Comparison of ENCODE assay signal across 12 mouse cellular contexts in the genomic region with DNA sequence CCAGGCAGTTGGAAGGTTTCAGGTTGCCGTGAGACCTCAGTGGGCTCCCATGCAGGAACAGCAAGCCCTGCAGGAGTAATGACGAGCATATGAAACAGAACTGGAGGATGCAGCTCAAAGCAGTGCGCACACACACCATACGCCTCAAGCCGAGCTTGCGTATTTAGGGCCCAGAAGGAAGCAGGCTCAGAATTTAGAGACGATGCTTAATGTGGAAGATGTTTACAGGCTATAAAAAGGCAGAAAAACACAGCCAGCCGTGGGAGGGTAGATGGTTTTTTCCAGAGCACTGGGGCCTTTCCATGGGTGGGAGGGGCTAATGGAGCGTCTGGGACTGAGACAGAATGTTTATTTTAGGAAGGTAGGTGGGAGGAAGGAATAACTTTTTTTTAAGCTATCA. TPM values are rescaled to one million over a fixed set of nuclear protein-coding genes. Genes with fewer than 3 reads are reported as not detected.
DNase-seq lines count a peak whose midpoint lies in the region; ATAC-seq and TF ChIP-seq lines count a peak whose summit lies in the region.
"Had no signal": no experiment of that assay in that cellular context is flagged by ENCODE, and none has a peak within 500 bp of the region (broad histone marks: within the 10 kb centered on the region; RNA-seq: fewer than 3 reads in every experiment).

No protein-coding gene starts in this region.

- intact Hi-C loops in left cerebral cortex, adult 2 months (cut with DNase I), result loop anchor here (10.0 kb wide), 1 partner anchor 1583 kb away; no protein-coding TSS in a partner anchor

- DNase-seq in liver, result no peak
- peak; percentile 67 to 68 for DNase-seq in left cerebral cortex, adult 2 months (ENCODE audit: extremely low spot score in 1 of 2, low spot score in 2 of 2)
- DNase-seq in right cerebral cortex, postnatal 25 days, result peak; percentile 77
- no peak for DNase-seq in gastrocnemius, adult 8-10 months (ENCODE audit: low spot score in 2 of 2)
- DNase-seq in adrenal gland, postnatal 10 days, result no peak
- DNase-seq in adrenal gland, postnatal 36 days, result no peak
- DNase-seq: cerebellum, adult 8-10 months; midbrain, embryonic 14.5 days had no signal

- H3K4me1 ChIP-seq in liver, embryonic 12.5 days, result peaks cover 41% of the 10 kb centered on the region
- H3K4me1 ChIP-seq in kidney, embryonic 16.5 days (ENCODE audit: insufficient read depth, low read length), result peaks cover 20% of the 10 kb centered on the region

- whole genome bisulfite sequencing in liver, embryonic 12.5 days (ENCODE audit: insufficient replicate concordance), result 82% methylated on average over 9 of the region's 9 CpGs
- WGBS in kidney, embryonic 16.5 days, result 40% methylated on average over 9 of the region's 9 CpGs

- peaks cover 2% of the 10 kb centered on the region for H3K27me3 ChIP-seq in liver, embryonic 12.5 days (replicated peaks)
- H3K27me3 ChIP-seq in kidney, embryonic 16.5 days (ENCODE audit: insufficient read depth, low read length), result no peaks in the 10 kb centered on the region

- TF ChIP-seq CTCF in left cerebral cortex, adult 2 months (IDR thresholded peaks at IDR 0.05), result no peak

- H3K27ac ChIP-seq in liver, embryonic 12.5 days, result no peak overlapping the region
- no peak overlapping the region for H3K27ac ChIP-seq in kidney, embryonic 16.5 days (ENCODE audit: low read length)
- peak overlapping the region; percentile 84 for H3K27ac ChIP-seq in left cerebral cortex, adult 2 months
- H3K27ac ChIP-seq: hindbrain, embryonic 10.5 days had no signal

- ATAC-seq in liver, embryonic 12.5 days, result no peak
- ATAC-seq in kidney, embryonic 16.5 days (ENCODE audit: low FRiP score, low TSS enrichment), result peak; percentile 33

- no peak overlapping the region for H3K9ac ChIP-seq in liver, embryonic 12.5 days
- H3K9ac ChIP-seq in kidney, embryonic 16.5 days (replicated peaks; ENCODE audit: low read length), result no peak overlapping the region

- no peak overlapping the region for H3K4me3 ChIP-seq in liver, embryonic 12.5 days
- H3K4me3 ChIP-seq in kidney, embryonic 16.5 days (ENCODE audit: low read length), result no peak overlapping the region
- H3K4me3 ChIP-seq in left cerebral cortex, adult 2 months, result no peak overlapping the region

- H3K9me3 ChIP-seq in liver, embryonic 12.5 days (replicated peaks), result no peaks in the 10 kb centered on the region
- H3K9me3 ChIP-seq in kidney, embryonic 16.5 days (ENCODE audit: low read length), result no peaks in the 10 kb centered on the region
- H3K9me3 ChIP-seq: hindbrain, embryonic 10.5 days had no signal

- H3K4me2 ChIP-seq in liver, embryonic 12.5 days, result peak overlapping the region; percentile 85
- no peak overlapping the region for H3K4me2 ChIP-seq in kidney, embryonic 16.5 days (replicated peaks; ENCODE audit: low read depth, low read length)

- H3K36me3 ChIP-seq in liver, embryonic 12.5 days, result no peaks in the 10 kb centered on the region
- H3K36me3 ChIP-seq in kidney, embryonic 16.5 days (ENCODE audit: insufficient read depth, low read length), result no peaks in the 10 kb centered on the region
- H3K36me3 ChIP-seq: hindbrain, embryonic 10.5 days had no signal

RNA-seq across cellular contexts. Expression of gene Gucy2g, which starts 23.7 kb away (rescaled TPM):
- polyA plus RNA-seq in liver, embryonic 12.5 days (2016; fragmentation: Nextera tagmentation; extraction: Ambion mirVana), result 0.04 TPM in 1 of 2 replicates, not detected in the other
- 0.05 and 0.10 TPM in 2 replicates for polyA plus RNA-seq in kidney, embryonic 16.5 days (2015; fragmentation: Nextera tagmentation; extraction: Ambion mirVana)
- total RNA-seq in left cerebral cortex, adult 2 months (2021), result 1 to 10 TPM; 3.3 to 3.5 TPM
- under 1 TPM; 0.17 to 0.34 (median 0.32) TPM for total RNA-seq in gastrocnemius, adult 8-10 months (2022)
- total RNA-seq in adrenal gland, postnatal 10 days (2021), result not detected
- total RNA-seq in adrenal gland, postnatal 36 days (2021), result not detected
- polyA plus RNA-seq: hindbrain, embryonic 10.5 days; limb, embryonic 11.5 days had no signal

RNA-seq across cellular contexts. Expression of gene Acsl5, which starts 34.4 kb away (rescaled TPM):
- polyA plus RNA-seq in liver, embryonic 12.5 days (2016; fragmentation: Nextera tagmentation; extraction: Ambion mirVana), result 110 and 115 TPM in 2 replicates
- 58.4 and 59.0 TPM in 2 replicates for polyA plus RNA-seq in kidney, embryonic 16.5 days (2015; fragmentation: Nextera tagmentation; extraction: Ambion mirVana)
- total RNA-seq in left cerebral cortex, adult 2 months (2021), result 10 to 100 TPM; 52.0 to 57.0 TPM
- 1 to 10 TPM; 2.0 to 2.6 (median 2.2) TPM for total RNA-seq in gastrocnemius, adult 8-10 months (2022)
- total RNA-seq in adrenal gland, postnatal 10 days (2021), result 100 to 1,000 TPM in 1 of 2 experiments, 10 to 100 TPM in 1; 89.8 to 143 TPM
- total RNA-seq in adrenal gland, postnatal 36 days (2021), result 100 to 1,000 TPM; 127 to 171 TPM

RNA-seq across cellular contexts. Expression of gene Tectb, which starts 36.8 kb away (rescaled TPM):
- polyA plus RNA-seq in liver, embryonic 12.5 days (2016; fragmentation: Nextera tagmentation; extraction: Ambion mirVana), result 0.05 and 0.06 TPM in 2 replicates
- polyA plus RNA-seq in kidney, embryonic 16.5 days (2015; fragmentation: Nextera tagmentation; extraction: Ambion mirVana), result not detected in 2 replicates
- not detected for total RNA-seq in left cerebral cortex, adult 2 months (2021)
- not detected for total RNA-seq in gastrocnemius, adult 8-10 months (2022)
- under 1 TPM; 0.45 to 0.55 TPM for total RNA-seq in adrenal gland, postnatal 10 days (2021)
- 1 to 10 TPM in 1 of 2 experiments, under 1 TPM in 1; 0.40 to 1.2 TPM for total RNA-seq in adrenal gland, postnatal 36 days (2021)
- polyA plus RNA-seq: hindbrain, embryonic 10.5 days; limb, embryonic 11.5 days had no signal

Comparison
In these comparisons a context has a peak if more than half of its experiments do, and no peak if none do; other contexts are left out.
1. DNase-seq: peak in left cerebral cortex, adult 2 months (2 of 2) and right cerebral cortex, postnatal 25 days (single experiment); none in liver (single experiment), gastrocnemius, adult 8-10 months (0 of 2), adrenal gland, postnatal 10 days (single experiment) and adrenal gland, postnatal 36 days (0 of 2).
2. RNA of gene Acsl5, which starts 34.4 kb away (total RNA-seq): 127 to 171 TPM in adrenal gland, postnatal 36 days, 89.8 to 143 TPM in adrenal gland, postnatal 10 days and 52.0 to 57.0 TPM in left cerebral cortex, adult 2 months; 2.0 to 2.6 TPM in gastrocnemius, adult 8-10 months; every median in the first group is over 10 times any median in the second.